Mouse (Mus musculus): ENCODE results near the gene Alpi.

Gene Alpi

GRCm38 (mm10) chr1:87101411-87101810, at the start of gene Alpi:
TSS of gene Alpi (minus strand) at chr1:87101606.
- in situ Hi-C loops (cut with MboI; ENCODE audit: low sequenced_read_pairs): no loop called here

- in situ Hi-C loops (cut with MboI; ENCODE audit: low sequenced_read_pairs): no loop called here
Measured at GRCm38 (mm10) chr1:87149422-87149821, 48.0 kb upstream of the Alpi start.

- in situ Hi-C loops (cut with MboI; ENCODE audit: low sequenced_read_pairs): no loop called here
Measured at GRCm38 (mm10) chr1:87143141-87143540, 41.7 kb upstream of the Alpi start.

- in situ Hi-C loops (cut with MboI; ENCODE audit: low sequenced_read_pairs): no loop called here
Measured at GRCm38 (mm10) chr1:87142456-87142855, 41.0 kb upstream of the Alpi start.

DNA sequence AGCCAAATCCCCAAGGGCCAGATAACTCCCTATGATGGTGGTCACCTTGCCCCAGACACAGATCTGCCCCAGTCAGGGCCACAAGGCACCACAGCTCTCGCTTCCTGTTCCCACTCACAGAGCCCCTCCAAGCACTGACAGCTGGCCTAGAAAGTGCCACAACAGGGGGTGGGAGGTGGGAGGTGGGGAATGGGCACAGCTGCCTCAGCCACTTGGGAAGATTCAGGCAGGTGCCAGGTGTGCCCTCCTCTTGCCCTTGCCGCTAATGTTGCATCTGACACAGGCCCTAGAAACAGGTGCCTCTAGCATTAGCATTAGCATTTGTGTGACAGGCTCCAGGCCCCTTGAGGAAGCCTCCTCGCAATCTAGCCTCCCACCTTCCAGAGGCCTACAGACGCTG, 40.1 kb upstream of the Alpi start:
- in situ Hi-C loops (cut with MboI; ENCODE audit: low sequenced_read_pairs): no loop called here

DNA sequence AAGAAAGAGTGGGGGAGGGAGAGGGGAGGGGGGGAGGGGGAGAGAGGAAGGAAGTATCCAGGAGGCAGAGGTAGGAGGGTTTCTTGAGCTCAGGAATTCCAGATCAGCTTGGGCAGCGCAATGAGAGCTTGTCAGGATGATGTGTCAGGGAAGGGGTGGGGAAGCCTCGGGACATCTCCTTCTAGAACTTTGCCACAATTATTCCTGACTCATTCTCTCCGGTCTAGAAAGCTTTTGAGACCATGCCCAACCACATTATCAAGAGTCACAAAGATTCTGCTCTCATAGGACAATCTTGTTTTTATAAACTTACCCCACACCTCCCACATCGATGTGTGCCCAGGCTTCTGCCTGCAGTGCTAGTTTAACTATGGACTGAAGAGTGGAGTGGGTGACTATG, 30.4 kb upstream of the Alpi start:
- in situ Hi-C loops (cut with MboI; ENCODE audit: low sequenced_read_pairs): no loop called here

GRCm38 (mm10) chr1:87127206-87128030, 26.0 kb upstream of the Alpi start:
- in situ Hi-C loops (cut with MboI; ENCODE audit: low sequenced_read_pairs): no loop called here

GRCm38 (mm10) chr1:87124673-87125072, 23.3 kb upstream of the Alpi start, which contains the start of gene Akp3:
TSS of gene Akp3 (plus strand) at chr1:87124973.
- in situ Hi-C loops (cut with MboI; ENCODE audit: low sequenced_read_pairs): no loop called here

DNA sequence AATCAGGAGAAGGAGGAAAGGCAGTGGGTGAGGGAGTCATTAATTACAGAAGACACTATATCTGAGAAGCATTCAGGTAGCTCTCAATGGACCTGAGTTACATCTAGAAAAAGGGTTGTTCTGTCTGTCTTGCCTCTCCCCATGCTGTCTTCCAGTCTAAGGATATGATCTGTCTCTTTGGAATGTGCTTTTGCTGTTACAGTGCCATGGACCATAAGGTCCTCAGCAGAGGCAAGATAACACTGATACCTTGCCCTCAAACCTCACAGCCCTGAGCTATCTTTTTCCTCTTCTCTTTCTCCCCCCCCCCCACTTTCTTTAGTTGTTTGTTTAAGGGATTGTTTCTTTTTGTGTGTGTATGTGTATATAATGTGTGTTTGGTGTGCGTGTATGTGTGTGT, 13.4 kb upstream of the Alpi start:
- in situ Hi-C loops (cut with MboI; ENCODE audit: low sequenced_read_pairs): no loop called here

GRCm38 (mm10) chr1:87111719-87112354, 10.4 kb upstream of the Alpi start:
- in situ Hi-C loops (cut with MboI; ENCODE audit: low sequenced_read_pairs): no loop called here

- in situ Hi-C loops (cut with MboI; ENCODE audit: low sequenced_read_pairs): no loop called here
Measured at GRCm38 (mm10) chr1:87108564-87108963, 7.2 kb upstream of the Alpi start.

DNA sequence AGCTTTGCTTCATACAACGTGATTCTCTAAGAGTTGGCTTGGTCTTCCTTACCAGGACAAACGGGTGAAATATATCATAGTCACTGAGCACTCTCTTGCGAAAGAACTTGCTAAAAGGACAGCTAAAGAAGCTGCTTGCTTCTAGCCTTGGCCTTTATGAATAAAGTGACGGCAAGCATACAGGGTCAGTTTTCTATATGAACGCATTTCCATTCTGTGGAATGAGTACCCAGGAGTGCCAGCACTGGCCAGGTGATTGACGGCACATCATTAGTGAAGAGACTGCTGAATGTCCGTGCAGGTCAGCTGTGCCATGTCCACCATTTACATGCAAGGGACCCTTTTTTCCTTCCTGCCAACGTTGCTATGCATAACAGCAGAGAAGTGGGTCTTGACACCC, 5.1 kb upstream of the Alpi start:
- in situ Hi-C loops (cut with MboI; ENCODE audit: low sequenced_read_pairs): no loop called here

GRCm38 (mm10) chr1:87103936-87104335, 2.5 kb upstream of the Alpi start:
- in situ Hi-C loops (cut with MboI; ENCODE audit: low sequenced_read_pairs): no loop called here

- in situ Hi-C loops (cut with MboI; ENCODE audit: low sequenced_read_pairs): no loop called here
Measured at GRCm38 (mm10) chr1:87102114-87102513, 708 bp upstream of the Alpi start.

- in situ Hi-C loops (cut with MboI; ENCODE audit: low sequenced_read_pairs): no loop called here
Measured at GRCm38 (mm10) chr1:87098358-87098975, 2.9 kb downstream of the Alpi start.

- in situ Hi-C loops (cut with MboI; ENCODE audit: low sequenced_read_pairs): no loop called here
Measured at GRCm38 (mm10) chr1:87095642-87096041, 5.8 kb downstream of the Alpi start.

DNA sequence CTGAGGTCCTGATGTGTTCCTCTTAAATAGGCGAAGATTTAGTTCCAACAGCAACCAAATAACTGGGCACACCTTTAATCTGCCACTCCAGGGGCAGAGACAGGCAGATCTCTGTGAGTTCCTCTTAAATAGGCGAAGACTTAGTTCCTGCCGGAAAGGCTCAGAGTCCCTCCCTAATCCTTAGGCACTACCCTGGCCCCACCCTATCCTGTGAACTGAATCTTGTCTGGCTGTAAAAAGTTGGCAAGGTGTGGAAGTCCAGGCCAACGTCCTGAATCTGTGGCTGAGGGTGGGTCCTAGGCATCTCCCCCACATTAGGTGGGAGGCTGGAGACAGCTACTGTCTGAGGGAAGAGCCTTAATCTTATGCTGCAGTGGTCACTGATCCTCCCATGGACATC, 11.6 kb downstream of the Alpi start, which contains the start of gene Alppl2:
Gene Alppl2 (minus strand): TSS at position 101 of the 400 bp plus-strand sequence.
- in situ Hi-C loops (cut with MboI; ENCODE audit: low sequenced_read_pairs): no loop called here

DNA sequence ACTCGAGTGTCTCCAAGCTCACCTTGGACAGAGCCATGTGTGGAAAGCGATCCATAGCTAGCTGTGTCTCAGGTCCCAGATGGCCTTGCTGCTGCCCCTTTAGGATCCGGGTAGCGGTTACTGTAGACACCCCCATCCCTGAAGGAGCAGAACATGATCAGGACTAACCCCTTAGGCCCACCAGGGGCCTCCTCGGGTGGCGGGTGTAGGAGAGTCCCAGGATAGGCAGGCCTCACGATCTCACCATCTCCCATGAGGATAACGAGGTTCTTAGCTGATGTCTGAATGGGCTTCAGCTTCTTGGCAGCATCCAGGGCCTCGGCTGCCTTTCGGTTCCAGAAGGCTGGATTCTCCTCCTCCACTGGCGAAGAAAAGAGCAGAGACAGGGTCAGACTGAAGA, 12.2 kb downstream of the Alpi start:
- in situ Hi-C loops (cut with MboI; ENCODE audit: low sequenced_read_pairs): no loop called here

GRCm38 (mm10) chr1:87086964-87087363, 14.4 kb downstream of the Alpi start:
- in situ Hi-C loops (cut with MboI; ENCODE audit: low sequenced_read_pairs): no loop called here

DNA sequence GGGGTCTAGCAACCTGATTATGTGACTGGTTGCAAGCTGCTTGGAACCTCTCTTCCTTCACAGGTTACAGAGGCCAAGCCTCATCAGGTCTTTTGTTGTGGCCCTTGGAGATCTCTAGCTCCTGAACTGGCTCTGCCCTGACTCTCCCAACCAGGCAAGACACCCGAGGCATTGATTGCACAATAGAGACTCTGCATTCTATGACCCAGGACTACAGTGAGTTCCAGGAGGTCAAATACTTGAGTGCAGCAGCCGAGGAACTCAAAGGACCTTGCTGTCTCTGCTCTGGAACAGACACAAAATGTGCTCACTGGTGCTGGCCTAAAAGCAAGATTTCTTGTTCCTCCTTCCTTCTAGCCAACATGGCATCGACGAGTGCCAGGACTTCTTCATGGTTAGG, 15.2 kb downstream of the Alpi start:
- in situ Hi-C loops (cut with MboI; ENCODE audit: low sequenced_read_pairs): no loop called here

GRCm38 (mm10) chr1:87073776-87074175, 27.6 kb downstream of the Alpi start:
- in situ Hi-C loops (cut with MboI; ENCODE audit: low sequenced_read_pairs): no loop called here

- in situ Hi-C loops (cut with MboI; ENCODE audit: low sequenced_read_pairs): no loop called here
Measured at GRCm38 (mm10) chr1:87070720-87071119, 30.7 kb downstream of the Alpi start.
